Mouse (Mus musculus) liver, adult 2 months (tissue): ENCODE measurements around the gene Rapgef5. TPM values are rescaled to one million over a fixed set of nuclear protein-coding genes. Genes with fewer than 3 reads are reported as not detected.

Source experiments
- DNase-seq: peaks from one replicate; pipeline ENCODE4 v3.0.0-alpha.2; 2011; ENCODE audit warnings: low read depth, low spot score; ENCODE audit errors: extremely low read depth
- H3K27ac ChIP-seq: fragments of 200-500 bp; replicated peaks from 2 replicates; pipeline ENCODE4 v1.5.1; 2012; ENCODE audit warnings: low read depth, mild to moderate bottlenecking, control low read depth, inconsistent platforms, low read length; ENCODE audit not compliant: insufficient read depth
- H3K27me3 ChIP-seq: fragments of 200-500 bp; 2 replicates; pipeline ENCODE4 v1.6.1; 2012; ENCODE audit warnings: mild to moderate bottlenecking, moderate library complexity, low read length, inconsistent platforms; ENCODE audit not compliant: control insufficient read depth, insufficient read depth
- H3K36me3 ChIP-seq: fragments of 200-500 bp; 2 replicates; pipeline ENCODE4 v1.6.1; 2012; ENCODE audit warnings: low read length, inconsistent platforms; ENCODE audit not compliant: control insufficient read depth, insufficient read depth
- H3K4me1 ChIP-seq: fragments of 200-500 bp; 2 replicates; pipeline ENCODE4 v1.6.1; 2011; ENCODE audit warnings: low read length; ENCODE audit not compliant: control insufficient read depth, insufficient read depth
- H3K4me3 ChIP-seq: fragments of 200-500 bp; 2 replicates; pipeline ENCODE4 v1.5.1; 2011; ENCODE audit warnings: low read depth, mild to moderate bottlenecking, control low read depth, low read length, moderate library complexity; ENCODE audit not compliant: insufficient read depth
- H3K79me2 ChIP-seq: fragments of 200-500 bp; 2 replicates; pipeline ENCODE4 v1.6.1; 2012; ENCODE audit warnings: inconsistent platforms, mild to moderate bottlenecking, low read length, moderate library complexity; ENCODE audit not compliant: control insufficient read depth, insufficient read depth
- H3K9ac ChIP-seq: fragments of 200-500 bp; 2 replicates; pipeline ENCODE4 v1.6.1; 2012; ENCODE audit warnings: low read depth, mild to moderate bottlenecking, control low read depth, inconsistent platforms, low read length
- CTCF ChIP-seq: fragments of 200-500 bp; IDR thresholded peaks from 2 replicates; pipeline ENCODE4 v1.5.1; 2011; ENCODE audit warnings: low read depth, low read length, control low read depth
- POLR2A ChIP-seq: fragments of 200-500 bp; IDR thresholded peaks from 2 replicates; pipeline ENCODE4 v1.6.1; 2011; ENCODE audit warnings: low read length, control low read depth; ENCODE audit not compliant: insufficient read depth; ENCODE audit errors: extremely low read depth
- WGBS: fragments of 180-500 bp; shearing (Covaris S2); methylation state at CpG from one replicate; pipeline ENCODE4 v1.1.7; 2018; 5-methylcytosine and 5-hydroxymethylcytosine counted together
- polyA plus RNA-seq: library from polyadenylated mRNA; depleted of rRNA; stranded (reverse); fragments of >200 nt; gene quantifications from 2 replicates; pipeline ENCODE4 v1.2.3, GENCODE M21; 2012
- total RNA-seq: library from RNA; depleted of rRNA; stranded (reverse); fragments of >200 nt; gene quantifications from 2 replicates; pipeline ENCODE4 v1.2.3, GENCODE M21; 2014

Gene Rapgef5
- total and polyA plus RNA-seq, 2 experiments, result 2.1 to 13.3 TPM

GRCm38 (mm10) chr12:117744580-117745483 lies 228.6 kb downstream of the Rapgef5 start:
- H3K27me3 ChIP-seq, result no peaks in the 10 kb centered on the region
- H3K4me3 ChIP-seq, result no peak overlapping the region
- peaks cover 3% of the 10 kb centered on the region; the same call in 1 of the 2 replicates for H3K4me1 ChIP-seq
- no peak overlapping the region for H3K9ac ChIP-seq
- TF ChIP-seq CTCF, result no peak
- TF ChIP-seq POLR2A, result no peak
- H3K36me3 ChIP-seq, result peaks cover 5% of the 10 kb centered on the region; the same call in 1 of the 2 replicates
- no peaks in the 10 kb centered on the region for H3K79me2 ChIP-seq
- DNase-seq, result no peak
- H3K27ac ChIP-seq, result no peak overlapping the region
- 31% methylated on average over 8 of the region's 8 CpGs for WGBS

GRCm38 (mm10) chr12:117746611-117747010 lies 230.3 kb downstream of the Rapgef5 start:
- whole genome bisulfite sequencing, result 96% methylated on average over 7 of the region's 7 CpGs

GRCm38 (mm10) chr12:117751045-117751444 lies 234.8 kb downstream of the Rapgef5 start:
- TF ChIP-seq POLR2A (no peak), CTCF (no peak)
- peaks cover 4% of the 10 kb centered on the region; the same call in 1 of the 2 replicates for H3K4me1 ChIP-seq

More at GRCm38 (mm10) chr12:117746611-117747010, 230.3 kb downstream of the Rapgef5 start:
- Histone ChIP-seq H3K9ac (no peak overlapping the region), H3K36me3 (peaks cover 5% of the 10 kb centered on the region; the same call in 1 of the 2 replicates), H3K27me3 (no peaks in the 10 kb centered on the region), H3K4me3 (no peak overlapping the region), H3K27ac (no peak overlapping the region), H3K4me1 (peaks cover 4% of the 10 kb centered on the region; the same call in 1 of the 2 replicates), H3K79me2 (no peaks in the 10 kb centered on the region)
- DNase-seq, result no peak
- TF ChIP-seq POLR2A (no peak), CTCF (no peak)

GRCm38 (mm10) chr12:117751520-117752383 lies 235.5 kb downstream of the Rapgef5 start:
- peaks cover 4% of the 10 kb centered on the region; the same call in 1 of the 2 replicates for H3K4me1 ChIP-seq
- H3K9ac ChIP-seq, result no peak overlapping the region
- H3K4me3 ChIP-seq, result no peak overlapping the region
- TF ChIP-seq POLR2A (no peak), CTCF (no peak)
- peaks cover 2% of the 10 kb centered on the region; the same call in 1 of the 2 replicates for H3K36me3 ChIP-seq
- H3K79me2 ChIP-seq, result no peaks in the 10 kb centered on the region
- no peaks in the 10 kb centered on the region for H3K27me3 ChIP-seq
- no peak overlapping the region; the same call in 1 of the 2 replicates for H3K27ac ChIP-seq
- 74% methylated on average over 25 of the region's 25 CpGs for WGBS
- no peak for DNase-seq

More at GRCm38 (mm10) chr12:117751045-117751444, 234.8 kb downstream of the Rapgef5 start:
- 75% methylated on average over 9 of the region's 9 CpGs for WGBS
- Histone ChIP-seq H3K36me3 (peaks cover 3% of the 10 kb centered on the region; the same call in 1 of the 2 replicates), H3K9ac (no peak overlapping the region), H3K27me3 (no peaks in the 10 kb centered on the region), H3K4me3 (no peak overlapping the region), H3K79me2 (no peaks in the 10 kb centered on the region), H3K27ac (no peak overlapping the region; the same call in 1 of the 2 replicates)
- no peak for DNase-seq

- Histone ChIP-seq H3K27me3 (no peaks in the 10 kb centered on the region), H3K36me3 (no peaks in the 10 kb centered on the region; the same call in 1 of the 2 replicates), H3K79me2 (no peaks in the 10 kb centered on the region), H3K27ac (no peak overlapping the region), H3K4me1 (no peaks in the 10 kb centered on the region), H3K9ac (no peak overlapping the region), H3K4me3 (no peak overlapping the region)
- 60% methylated on average over 7 of the region's 7 CpGs for WGBS
- no peak for DNase-seq
- TF ChIP-seq POLR2A (no peak), CTCF (peak; percentile 29; the same call in 1 of the 2 replicates)
These were observed 239.7 kb downstream of the Rapgef5 start for GRCm38 (mm10) chr12:117756010-117756409.
